Mouse (Mus musculus) forebrain, embryonic 14.5 days (tissue): Measurements from ENCODE around the gene Csk. TPM values are rescaled to one million over a fixed set of nuclear protein-coding genes. Genes with fewer than 3 reads are reported as not detected.

ENCODE experiments used
- ATAC-seq: fragments of 200-750 bp; cut with Nextera tagmentation; 2 replicates; pipeline ENCODE4 v1.8.0; 2017; ENCODE audit warnings: mild to moderate bottlenecking, moderate library complexity
- DNase-seq: peaks from one replicate; pipeline ENCODE4 v3.0.0-alpha.2; 2015; ENCODE audit warnings: low spot score
- H3K27ac ChIP-seq: fragments of 300-500 bp; sonication (generic); 2 replicates; pipeline ENCODE4 v1.5.1; 2014; ENCODE audit warnings: low read depth, mild to moderate bottlenecking, control low read depth, low read length, moderate library complexity
- H3K27me3 ChIP-seq: fragments of 300-500 bp; sonication (generic); replicated peaks from 2 replicates; pipeline ENCODE4 v1.6.1; 2014; ENCODE audit warnings: low read length, control low read depth, mixed read lengths; ENCODE audit not compliant: control insufficient read depth, insufficient read depth
- H3K36me3 ChIP-seq: fragments of 300-500 bp; sonication (generic); 2 replicates; pipeline ENCODE4 v1.6.1; 2014; ENCODE audit warnings: low read length, control low read depth; ENCODE audit not compliant: control insufficient read depth, insufficient read depth
- H3K4me1 ChIP-seq: fragments of 300-500 bp; sonication (generic); 2 replicates; pipeline ENCODE4 v1.6.1; 2014; ENCODE audit warnings: antibody characterized with exemption, low read length, control low read depth; ENCODE audit not compliant: control insufficient read depth, insufficient read depth
- H3K4me2 ChIP-seq: fragments of 300-500 bp; sonication (generic); 2 replicates; pipeline ENCODE4 v1.6.1; 2014; ENCODE audit warnings: mild to moderate bottlenecking, control low read depth, low read length
- H3K4me3 ChIP-seq: fragments of 300-500 bp; sonication (generic); 2 replicates; pipeline ENCODE4 v1.5.1; 2014; ENCODE audit warnings: low read depth, low read length, control low read depth
- H3K9ac ChIP-seq: fragments of 300-500 bp; sonication (generic); 2 replicates; pipeline ENCODE4 v1.6.1; 2014; ENCODE audit warnings: mild to moderate bottlenecking, low read length, control low read depth, moderate library complexity
- H3K9me3 ChIP-seq: fragments of 300-500 bp; sonication (generic); replicated peaks from 2 replicates; pipeline ENCODE4 v1.6.1; 2016; ENCODE audit warnings: low read length, control low read depth, mixed read lengths; ENCODE audit not compliant: control insufficient read depth
- WGBS: fragments of 180-500 bp; shearing (Covaris S2); extraction: QIAGEN DNeasy Blood & Tissue Kit; methylation state at CpG from one replicate; pipeline ENCODE4 v1.1.7; 2014; 5-methylcytosine and 5-hydroxymethylcytosine counted together
- polyA plus RNA-seq: library from polyadenylated mRNA; unstranded; fragments of >200 nt; fragmentation: Nextera tagmentation; extraction: Ambion mirVana; gene quantifications from 2 replicates; pipeline ENCODE4 v1.2.1, GENCODE M21; 2014

The Csk gene
- polyA plus RNA-seq, 1 experiment from 2014 or later = 29.2 TPM

DNA sequence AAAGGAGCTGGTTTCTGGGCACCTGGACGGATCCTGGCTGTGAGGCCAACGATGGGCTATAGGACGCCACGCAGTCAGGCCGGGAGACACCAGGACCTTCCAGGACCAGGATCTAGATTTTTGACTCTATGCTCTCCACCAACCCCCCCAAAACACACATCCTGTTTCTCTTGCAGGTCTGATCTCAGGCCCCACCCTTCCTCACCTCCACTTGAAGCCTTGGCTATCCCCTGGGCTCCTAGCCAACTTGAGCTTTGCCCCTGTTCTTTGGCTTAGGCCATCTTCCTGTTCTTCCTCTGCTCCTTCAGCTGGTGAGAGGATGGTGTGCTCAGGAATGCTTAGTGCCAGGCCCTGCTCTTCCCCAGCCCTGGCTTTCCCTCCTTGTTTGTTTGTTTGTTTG lies 32.8 kb downstream of the Csk start, which contains the start of gene Lman1l:
TSS of gene Lman1l (minus strand) at position 101 of the 400 bp plus-strand sequence.
- no peak for ATAC-seq
- WGBS = 98% methylated on average over 5 of the region's 5 CpGs

DNA sequence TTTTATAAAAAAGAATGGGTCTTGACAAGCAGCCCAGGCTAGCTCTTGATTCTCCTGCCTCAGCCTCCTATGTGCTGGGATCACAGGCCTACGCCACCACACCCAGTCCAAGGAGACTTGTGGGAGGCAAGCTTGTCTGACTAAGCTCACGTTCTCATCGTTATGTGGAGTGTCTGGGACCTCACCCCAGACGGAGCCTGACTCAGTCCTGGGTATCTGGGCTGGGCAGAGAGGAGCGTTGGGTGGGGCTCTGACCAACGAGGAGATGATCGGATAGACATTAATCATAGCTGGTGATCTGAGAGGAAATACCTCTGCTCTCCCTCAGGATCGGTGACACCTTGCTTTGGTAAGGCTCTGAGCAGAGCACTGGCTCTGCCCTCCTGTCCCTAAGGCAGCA lies 34.6 kb downstream of the Csk start:
- Histone ChIP-seq H3K9me3 (no peaks in the 10 kb centered on the region), H3K4me1 (no peaks in the 10 kb centered on the region), H3K27ac (no peak overlapping the region), H3K9ac (no peak overlapping the region), H3K4me2 (no peak overlapping the region), H3K27me3 (no peaks in the 10 kb centered on the region), H3K36me3 (no peaks in the 10 kb centered on the region), H3K4me3 (no peak overlapping the region)
- ATAC-seq (no peak), DNase-seq (no peak)
- WGBS = 79% methylated on average over 8 of the region's 8 CpGs

More for the DNA sequence above, 32.8 kb downstream of the Csk start, which contains the start of gene Lman1l:
- Histone ChIP-seq H3K27me3 (no peaks in the 10 kb centered on the region), H3K9me3 (no peaks in the 10 kb centered on the region), H3K27ac (no peak within 1 kb of the TSS), H3K9ac (no peak within 1 kb of the TSS), H3K4me3 (no peak within 1 kb of the TSS), H3K36me3 (peaks cover 15% of the 10 kb centered on the region), H3K4me1 (no peaks in the 10 kb centered on the region), H3K4me2 (no peak within 1 kb of the TSS)
- DNase-seq = no peak

DNA sequence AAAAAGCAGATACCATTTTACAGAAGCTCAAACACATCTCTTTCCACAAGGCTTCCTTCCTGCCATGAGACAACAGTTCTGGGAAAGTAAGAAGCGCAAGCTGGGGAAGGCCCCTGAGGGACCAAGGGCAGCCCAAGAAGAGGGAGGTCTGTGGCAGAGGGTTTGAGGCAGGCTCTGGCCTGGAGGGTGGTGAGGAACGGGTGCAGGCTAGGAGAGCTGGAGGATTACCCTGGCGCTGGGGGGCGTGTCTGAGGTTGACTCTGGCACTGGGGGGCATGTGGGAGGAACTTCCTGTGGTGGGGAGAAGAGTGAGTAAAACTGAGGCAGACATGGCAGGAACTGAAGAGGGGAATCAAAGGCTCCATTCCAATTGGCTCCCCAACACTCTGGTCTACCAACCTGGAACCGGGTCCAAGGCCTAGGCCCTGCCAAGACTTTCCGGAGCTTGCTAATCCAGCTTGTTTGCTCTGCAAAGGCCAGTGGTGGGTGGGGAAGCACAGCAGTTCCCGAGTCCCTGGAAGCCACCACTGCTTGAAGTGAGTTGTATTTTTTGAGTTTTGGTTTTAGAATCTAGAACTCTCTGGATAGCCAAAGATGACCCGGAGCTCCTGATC lies 35.8 kb downstream of the Csk start:
- WGBS = 78% methylated on average over 8 of the region's 8 CpGs

DNA sequence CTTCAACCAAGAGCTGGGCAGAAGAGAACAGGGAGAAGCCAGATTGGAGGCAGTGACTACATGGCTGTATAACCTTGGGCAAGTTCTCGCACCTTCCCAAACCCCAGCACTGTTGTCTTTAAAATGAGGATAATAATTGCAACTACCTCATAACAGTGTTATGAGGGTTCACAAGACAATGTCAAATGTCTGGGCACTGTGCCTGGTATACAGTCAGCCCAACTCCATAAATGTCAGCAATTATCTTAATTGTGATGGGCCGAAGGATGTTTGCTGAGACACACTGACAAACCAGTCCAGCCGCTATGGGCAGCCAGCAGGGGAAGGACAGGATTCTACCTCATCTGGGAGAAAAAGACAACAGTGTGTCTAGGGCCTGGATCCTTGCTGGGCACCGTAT lies 38.6 kb downstream of the Csk start:
- no peak for DNase-seq
- Histone ChIP-seq H3K27me3 (no peaks in the 10 kb centered on the region), H3K4me3 (no peak overlapping the region), H3K9ac (no peak overlapping the region), H3K9me3 (no peaks in the 10 kb centered on the region), H3K4me2 (no peak overlapping the region), H3K4me1 (0 out of 2 replicates have a peak, but pooled peaks cover 8% of the 10 kb centered on the region), H3K36me3 (no peaks in the 10 kb centered on the region), H3K27ac (no peak overlapping the region)
- WGBS = 83% methylated on average over 4 of the region's 4 CpGs
- no peak for ATAC-seq

More for the DNA sequence above, 35.8 kb downstream of the Csk start:
- H3K36me3 ChIP-seq = no peaks in the 10 kb centered on the region
- no peak overlapping the region for H3K9ac ChIP-seq
- ATAC-seq (no peak), DNase-seq (no peak)
- H3K27ac ChIP-seq = no peak overlapping the region
- H3K4me2 ChIP-seq = no peak overlapping the region
- no peaks in the 10 kb centered on the region for H3K27me3 ChIP-seq
- H3K4me1 ChIP-seq = no peaks in the 10 kb centered on the region
- H3K4me3 ChIP-seq = no peak overlapping the region
- no peaks in the 10 kb centered on the region for H3K9me3 ChIP-seq

DNA sequence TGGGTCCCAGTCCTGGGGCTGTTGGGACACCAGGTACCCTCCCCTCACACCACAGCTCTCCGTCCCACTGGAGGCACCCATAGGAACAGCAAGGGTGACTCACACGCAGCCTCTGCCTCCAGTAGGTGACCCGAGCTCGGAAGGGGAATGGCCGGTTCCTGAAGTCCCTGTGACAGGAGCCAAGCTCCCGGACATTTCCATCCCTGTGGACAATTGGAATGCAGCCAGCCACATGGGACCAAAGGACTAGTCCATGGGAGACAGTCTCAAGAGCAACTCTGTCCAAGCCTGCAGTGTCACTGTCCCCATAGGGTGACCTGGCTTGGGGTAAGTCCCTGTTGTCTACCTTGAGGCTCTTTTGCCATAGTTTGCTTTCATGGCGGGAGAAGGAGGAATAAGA lies 39.5 kb downstream of the Csk start:
- H3K9me3 ChIP-seq = no peaks in the 10 kb centered on the region
- WGBS = 83% methylated on average over 7 of the region's 7 CpGs
- H3K36me3 ChIP-seq = no peaks in the 10 kb centered on the region
- H3K27me3 ChIP-seq = no peaks in the 10 kb centered on the region
- H3K4me2 ChIP-seq = no peak overlapping the region
- ATAC-seq = no peak
- 0 out of 2 replicates have a peak, but pooled peaks cover 8% of the 10 kb centered on the region for H3K4me1 ChIP-seq
- H3K4me3 ChIP-seq = no peak overlapping the region
- DNase-seq = no peak
- H3K27ac ChIP-seq = no peak overlapping the region
- no peak overlapping the region for H3K9ac ChIP-seq

DNA sequence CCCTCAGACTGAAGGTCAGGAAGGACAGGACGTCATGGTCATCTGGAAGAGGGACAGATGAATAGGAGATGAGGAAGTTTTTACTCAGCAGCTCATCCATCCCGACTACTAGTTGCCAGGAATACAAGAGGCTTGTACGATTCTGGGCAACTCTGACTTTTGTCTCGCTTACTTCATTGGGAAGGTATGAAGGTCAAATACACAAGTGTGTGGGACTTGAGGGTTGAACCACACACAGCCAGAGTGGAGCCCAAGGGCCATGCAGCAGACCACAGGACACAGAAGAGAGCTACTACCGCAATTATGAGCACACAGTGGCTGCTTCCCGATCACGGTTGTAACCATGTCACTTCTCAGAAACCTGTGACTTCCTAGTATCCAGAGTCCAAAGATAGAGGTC lies 40.8 kb downstream of the Csk start:
- DNase-seq (no peak), ATAC-seq (no peak)
- H3K9ac ChIP-seq = no peak overlapping the region
- H3K36me3 ChIP-seq = no peaks in the 10 kb centered on the region
- H3K4me3 ChIP-seq = no peak overlapping the region
- H3K4me1 ChIP-seq = 0 out of 2 replicates have a peak, but pooled peaks cover 8% of the 10 kb centered on the region
- no peaks in the 10 kb centered on the region for H3K27me3 ChIP-seq
- no peak overlapping the region for H3K4me2 ChIP-seq
- WGBS = 83% methylated on average over 7 of the region's 7 CpGs
- H3K9me3 ChIP-seq = no peaks in the 10 kb centered on the region
- no peak overlapping the region for H3K27ac ChIP-seq

DNA sequence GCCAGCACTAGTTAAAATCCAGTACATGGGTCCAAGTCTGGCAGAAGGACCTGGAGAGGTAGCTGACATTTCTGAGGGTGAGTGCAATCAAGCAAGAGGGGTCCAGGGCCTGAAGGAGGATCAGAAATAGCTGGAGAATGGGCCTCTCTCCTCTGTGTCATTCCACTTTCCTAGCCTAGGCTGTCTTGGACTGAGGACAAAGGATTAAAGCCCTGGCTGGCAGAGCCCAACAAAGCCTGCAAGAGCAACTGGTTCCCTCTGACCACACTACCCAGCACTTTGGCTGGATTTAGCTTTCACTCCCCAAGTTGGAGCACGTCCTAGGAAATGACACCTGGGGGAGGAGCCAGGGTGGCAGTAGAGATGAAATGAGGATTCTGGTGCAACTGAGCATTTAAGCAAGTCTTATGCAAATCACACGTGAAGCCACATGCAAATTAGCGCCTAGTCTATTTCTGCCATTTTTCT lies 43.0 kb downstream of the Csk start:
- Histone ChIP-seq H3K9ac (no peak overlapping the region), H3K4me3 (no peak overlapping the region), H3K36me3 (no peaks in the 10 kb centered on the region), H3K9me3 (no peaks in the 10 kb centered on the region), H3K4me1 (peaks cover 16% of the 10 kb centered on the region), H3K27ac (no peak overlapping the region; the same call in 1 of the 2 replicates), H3K27me3 (no peaks in the 10 kb centered on the region; the same call in 1 of the 2 replicates), H3K4me2 (no peak overlapping the region)
- DNase-seq (peak; percentile 75), ATAC-seq (peak; percentile 61)
- 25% methylated on average over 3 of the region's 3 CpGs for WGBS

DNA sequence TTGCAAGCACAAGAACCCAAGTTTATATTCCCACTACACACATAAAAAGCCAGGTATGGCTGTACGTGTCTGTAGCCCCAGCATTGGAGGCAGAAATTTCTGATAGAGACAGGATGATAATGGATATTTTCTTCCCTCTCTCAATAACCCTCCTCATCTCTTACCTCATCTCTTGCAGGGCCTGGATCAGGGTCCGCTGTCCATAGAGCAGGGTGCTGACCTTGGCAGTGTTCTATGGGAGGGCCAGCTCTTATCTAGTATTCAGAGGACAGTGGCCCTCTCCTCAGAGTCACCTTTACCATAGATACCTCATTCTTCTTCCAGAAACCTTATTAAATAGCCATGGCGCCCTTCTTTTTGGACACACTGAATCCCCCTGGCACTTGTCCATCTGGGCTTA lies 43.6 kb downstream of the Csk start:
- WGBS = 73% methylated on average over 3 of the region's 3 CpGs
- Histone ChIP-seq H3K4me2 (no peak overlapping the region), H3K9me3 (no peaks in the 10 kb centered on the region), H3K4me1 (peaks cover 16% of the 10 kb centered on the region), H3K4me3 (no peak overlapping the region), H3K27me3 (no peaks in the 10 kb centered on the region; the same call in 1 of the 2 replicates), H3K36me3 (no peaks in the 10 kb centered on the region), H3K9ac (no peak overlapping the region), H3K27ac (no peak overlapping the region)
- ATAC-seq (no peak), DNase-seq (no peak)

DNA sequence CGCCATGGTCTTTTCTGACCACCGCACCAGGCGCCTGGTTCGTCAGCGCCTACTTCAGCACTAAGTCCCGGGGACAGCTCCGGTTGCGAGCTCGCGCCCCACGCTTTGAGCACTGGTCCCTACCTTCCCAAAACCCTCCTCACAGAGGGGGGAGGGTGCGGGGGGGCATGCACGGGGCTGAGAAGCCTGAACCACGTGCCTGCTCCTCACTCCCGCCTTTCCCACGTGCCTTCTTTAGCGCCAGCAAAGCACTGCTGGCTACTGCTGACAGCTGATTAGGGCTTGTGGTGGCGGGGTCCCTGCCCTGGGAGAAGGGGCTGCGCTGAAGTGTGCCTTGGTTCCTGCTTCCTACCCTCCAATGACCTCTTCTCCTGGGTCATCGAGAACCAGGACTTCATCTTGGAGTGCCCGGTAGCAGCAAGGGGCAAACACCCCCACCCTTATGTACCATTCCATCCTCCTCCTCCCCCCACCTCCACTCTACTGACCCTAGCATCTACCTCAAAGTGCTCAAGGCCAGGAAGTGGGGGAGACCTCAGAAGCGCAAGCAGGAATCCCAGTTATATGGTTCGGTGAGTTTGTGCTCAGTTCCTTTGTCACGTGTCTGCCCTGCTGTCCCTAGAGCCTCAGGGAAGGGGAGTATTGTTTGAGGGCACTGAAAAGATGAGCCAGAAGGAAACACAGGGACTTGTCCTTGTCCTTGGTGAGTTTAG lies 47.1 kb downstream of the Csk start, which contains the start of gene Cplx3:
TSS of gene Cplx3 (minus strand) at position 143 of the 713 bp plus-strand sequence.
- Histone ChIP-seq H3K9me3 (no peaks in the 10 kb centered on the region), H3K36me3 (no peaks in the 10 kb centered on the region), H3K27me3 (peaks cover 4% of the 10 kb centered on the region; the same call in 1 of the 2 replicates), H3K4me1 (peaks cover 16% of the 10 kb centered on the region), H3K27ac (no peak within 1 kb of the TSS), H3K4me3 (no peak within 1 kb of the TSS), H3K4me2 (peak within 1 kb of the TSS; percentile 32; the same call in 1 of the 2 replicates), H3K9ac (peak within 1 kb of the TSS; percentile 21; the same call in 1 of the 2 replicates)
- WGBS = 4% methylated on average over 24 of the region's 24 CpGs
- ATAC-seq (peak; percentile 41; the same call in 1 of the 2 replicates), DNase-seq (peak; percentile 50)
